Mouse (Mus musculus) brown adipose tissue, adult 24 weeks (tissue): ENCODE results near the gene Magt1. TPM values are rescaled to one million over a fixed set of nuclear protein-coding genes. Genes with fewer than 3 reads are reported as not detected.

Experiments used
- H3K27ac ChIP-seq: fragments of 200-500 bp; replicated peaks from 2 replicates; pipeline ENCODE4 v1.5.1; 2012; ENCODE audit warnings: low read depth, mild to moderate bottlenecking, low read length
- H3K4me1 ChIP-seq: fragments of 200-500 bp; 2 replicates; pipeline ENCODE4 v1.6.1; 2012; ENCODE audit warnings: low read length, mixed read lengths; ENCODE audit not compliant: control insufficient read depth, insufficient read depth, insufficient read length
- H3K4me3 ChIP-seq: fragments of 200-500 bp; 2 replicates; pipeline ENCODE4 v1.5.1; 2012; ENCODE audit warnings: low read depth, mild to moderate bottlenecking, low read length, moderate library complexity; ENCODE audit not compliant: insufficient read depth
- polyA plus RNA-seq: library from polyadenylated mRNA; stranded (reverse); fragments of >200 nt; gene quantifications from 2 replicates; pipeline ENCODE4 v1.2.4, GENCODE M21; 2012; ENCODE audit not compliant: missing spikeins, insufficient read depth, insufficient read length

Magt1 gene
- polyA plus RNA-seq: 30.4 and 33.4 TPM in 2 replicates

GRCm38 (mm10) chrX:106011465-106012159, at the start of gene Magt1:
Gene Magt1, minus strand, starts transcription at chrX:106011906.
- Histone ChIP-seq H3K27ac (peak within 1 kb of the TSS; percentile 93), H3K4me1 (peaks cover 3% of the 10 kb centered on the region; the same call in 1 of the 2 replicates), H3K4me3 (peak within 1 kb of the TSS; percentile 91)

- Histone ChIP-seq H3K4me3 (no peak overlapping the region), H3K4me1 (no peaks in the 10 kb centered on the region; the same call in 1 of the 2 replicates), H3K27ac (no peak overlapping the region)
Observed at GRCm38 (mm10) chrX:106048191-106048590, 36.5 kb upstream of the Magt1 start.

DNA sequence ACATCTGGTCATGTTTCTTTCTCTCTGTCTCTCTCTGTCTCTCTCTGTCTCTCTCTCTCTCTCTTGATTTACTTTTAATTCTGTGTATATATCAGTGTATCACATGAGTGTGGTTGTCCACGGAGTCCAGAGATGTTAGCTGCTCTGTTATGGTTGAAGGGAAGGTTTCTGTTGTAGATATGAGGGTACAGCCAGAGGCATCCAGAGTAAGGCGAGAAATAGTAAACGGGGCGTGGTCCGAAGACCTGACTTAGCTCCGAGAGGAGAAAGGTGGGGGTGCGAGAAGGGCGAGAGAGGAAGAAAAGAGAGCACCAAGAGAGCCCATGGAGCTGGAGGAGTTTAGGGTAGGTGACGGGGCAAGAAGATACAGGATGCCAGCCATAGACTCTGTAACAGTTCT, 34.2 kb upstream of the Magt1 start:
- H3K4me1 ChIP-seq: no peaks in the 10 kb centered on the region; the same call in 1 of the 2 replicates
- H3K27ac ChIP-seq: no peak overlapping the region
- no peak overlapping the region for H3K4me3 ChIP-seq

GRCm38 (mm10) chrX:106045455-106045854, 33.7 kb upstream of the Magt1 start:
- H3K27ac ChIP-seq: no peak overlapping the region
- H3K4me3 ChIP-seq: no peak overlapping the region

DNA sequence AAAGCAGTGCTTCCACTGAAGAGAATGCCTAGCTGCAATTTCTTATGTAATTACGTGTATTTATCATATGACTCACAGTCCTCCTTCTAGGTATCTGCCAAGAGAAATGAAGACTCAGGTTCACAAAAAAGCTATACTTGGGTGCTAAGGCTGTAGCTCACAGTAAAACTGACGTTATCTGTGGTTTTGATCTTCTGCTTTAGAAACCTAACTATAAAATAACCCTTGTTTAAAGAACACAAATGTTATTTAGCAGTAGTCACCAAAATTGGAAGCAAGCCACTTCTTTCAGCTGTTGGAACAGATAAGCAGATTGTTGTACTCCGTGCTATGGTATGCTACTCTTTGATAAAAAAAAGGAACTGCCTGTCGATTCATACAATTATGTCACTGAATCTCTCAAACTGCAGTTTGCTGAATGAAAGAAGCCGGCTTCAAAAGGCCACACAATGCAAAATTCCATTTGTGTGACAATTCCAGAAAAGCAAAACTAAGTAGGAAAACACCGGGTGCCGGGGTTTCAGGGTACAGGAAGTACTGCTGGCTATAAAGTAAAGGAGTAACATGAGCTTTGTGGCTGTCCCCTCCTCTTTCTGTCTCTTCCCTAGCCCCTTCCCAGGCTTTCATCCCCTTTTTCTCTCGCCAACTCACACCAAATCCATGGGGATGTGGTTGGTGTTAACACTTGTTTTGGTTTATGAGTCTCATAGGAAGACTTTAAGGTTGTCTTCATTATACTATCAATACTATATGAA, 32.3 kb upstream of the Magt1 start:
- H3K27ac ChIP-seq: no peak overlapping the region; the same call in 1 of the 2 replicates
- no peak overlapping the region for H3K4me3 ChIP-seq
- no peaks in the 10 kb centered on the region; the same call in 1 of the 2 replicates for H3K4me1 ChIP-seq

More at GRCm38 (mm10) chrX:106045455-106045854, 33.7 kb upstream of the Magt1 start:
- H3K4me1 ChIP-seq: no peaks in the 10 kb centered on the region; the same call in 1 of the 2 replicates

- Histone ChIP-seq H3K27ac (no peak overlapping the region), H3K4me3 (no peak overlapping the region), H3K4me1 (no peaks in the 10 kb centered on the region; the same call in 1 of the 2 replicates)
Observed at GRCm38 (mm10) chrX:106037185-106037752, 25.6 kb upstream of the Magt1 start.

DNA sequence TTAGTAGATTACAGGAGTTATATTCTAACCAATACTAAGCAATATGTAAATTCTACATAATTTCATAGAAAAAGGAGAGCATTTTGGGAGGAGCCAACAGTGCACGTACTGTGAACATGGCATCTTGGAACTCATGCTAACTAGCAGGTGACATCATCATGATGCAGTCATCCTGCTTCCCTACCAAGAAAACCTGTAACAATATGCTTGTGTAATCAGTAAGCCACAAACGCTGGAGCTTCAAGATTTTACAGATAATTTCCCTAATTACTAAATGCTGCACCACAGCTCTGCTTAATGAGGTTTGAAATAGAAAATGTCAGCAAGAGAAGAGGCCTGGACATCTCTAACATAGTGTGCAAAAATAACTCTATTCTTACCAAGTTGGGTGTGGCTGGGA, 24.0 kb upstream of the Magt1 start:
- Histone ChIP-seq H3K27ac (no peak overlapping the region), H3K4me3 (no peak overlapping the region), H3K4me1 (no peaks in the 10 kb centered on the region; the same call in 1 of the 2 replicates)

DNA sequence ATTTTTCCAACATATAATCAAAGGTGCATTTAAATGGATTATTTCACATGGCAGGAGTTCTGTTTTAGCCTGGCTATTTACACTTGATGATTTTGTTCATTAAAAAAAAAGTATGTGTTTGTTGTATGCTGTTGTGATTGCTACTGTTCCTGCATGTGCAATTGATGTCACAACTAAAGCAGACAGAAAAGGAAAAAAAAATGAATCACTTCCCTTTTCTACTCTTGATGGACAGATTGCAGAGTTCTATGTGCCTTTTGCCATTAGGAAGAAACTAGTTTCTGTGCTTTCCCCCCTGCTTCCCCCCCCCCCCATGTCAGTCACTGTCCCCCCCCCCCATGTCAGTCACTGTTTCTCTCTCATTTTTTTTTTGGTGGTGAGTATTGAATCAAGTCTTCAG, 19.4 kb upstream of the Magt1 start:
- Histone ChIP-seq H3K4me3 (no peak overlapping the region), H3K4me1 (no peaks in the 10 kb centered on the region), H3K27ac (no peak overlapping the region)

- no peaks in the 10 kb centered on the region for H3K4me1 ChIP-seq
- no peak overlapping the region for H3K27ac ChIP-seq
- H3K4me3 ChIP-seq: no peak overlapping the region
Observed at GRCm38 (mm10) chrX:106030176-106030575, 18.5 kb upstream of the Magt1 start.

DNA sequence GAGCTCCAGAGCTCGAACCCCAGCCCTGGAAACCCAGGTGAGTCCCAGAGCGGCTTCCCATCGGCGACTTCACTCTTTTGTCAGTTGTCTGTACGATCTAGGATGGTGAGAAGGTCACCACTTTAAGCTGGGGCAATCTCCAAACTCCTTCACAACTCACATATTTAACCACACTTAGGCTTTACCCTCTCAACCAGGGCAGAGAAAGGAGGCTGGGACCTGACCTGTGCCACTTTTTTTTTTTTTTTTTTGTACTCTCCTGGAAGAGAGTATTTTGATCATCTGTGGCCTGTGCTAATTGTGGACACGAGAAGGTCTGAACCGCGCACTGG, 15.6 kb upstream of the Magt1 start:
- Histone ChIP-seq H3K4me1 (no peaks in the 10 kb centered on the region), H3K4me3 (peak overlapping the region; percentile 81), H3K27ac (peak overlapping the region; percentile 63)

DNA sequence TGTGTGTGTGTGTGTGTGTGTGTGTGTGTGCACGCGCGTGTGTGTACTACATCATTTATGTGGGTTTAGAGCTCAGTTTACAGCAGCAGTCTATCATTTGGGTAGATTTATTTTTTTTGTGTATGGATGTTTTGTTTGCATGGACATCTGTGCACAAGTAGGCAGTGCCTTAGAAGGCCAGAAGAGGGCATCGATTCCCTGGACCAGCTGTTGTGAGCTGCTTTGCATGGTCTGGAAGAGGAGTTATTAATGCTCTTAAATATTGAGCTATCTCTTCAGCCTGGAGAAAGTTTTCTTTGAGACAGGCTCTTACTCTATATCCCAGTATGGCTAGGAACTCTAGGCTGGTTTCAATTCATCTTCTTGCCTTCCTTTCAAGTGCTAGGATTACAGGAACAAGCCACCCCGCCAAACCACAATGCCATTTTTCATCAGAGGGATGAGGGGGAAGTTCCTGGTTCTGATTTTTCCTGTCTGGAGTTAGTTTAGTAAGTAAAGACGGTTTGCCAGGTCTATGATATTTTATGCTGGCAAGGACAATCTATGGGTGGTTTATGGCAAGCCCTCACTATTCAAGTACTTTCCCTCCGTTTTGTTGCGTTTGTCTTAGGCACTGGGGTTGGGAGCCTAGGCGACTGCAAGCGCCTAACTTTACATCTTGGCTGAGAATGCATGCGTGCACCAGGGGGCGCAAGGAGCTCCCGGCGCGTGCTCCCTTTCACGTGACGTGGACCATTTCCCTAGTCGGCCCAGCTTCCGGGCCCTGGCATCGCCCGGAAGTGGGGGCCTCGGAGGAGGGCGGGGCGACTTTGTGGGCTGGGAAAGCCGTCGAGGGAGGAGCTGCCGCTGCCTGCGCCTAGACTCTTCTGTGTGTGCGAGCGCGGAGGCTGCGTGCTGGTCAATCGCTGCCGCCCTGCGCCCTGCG, 15.0 kb upstream of the Magt1 start, which contains the start of gene Atp7a:
TSS of gene Atp7a (plus strand) at position 859 of the 925 bp plus-strand sequence.
- H3K4me1 ChIP-seq: no peaks in the 10 kb centered on the region
- peak within 1 kb of the TSS; percentile 63 for H3K27ac ChIP-seq
- H3K4me3 ChIP-seq: peak within 1 kb of the TSS; percentile 81

DNA sequence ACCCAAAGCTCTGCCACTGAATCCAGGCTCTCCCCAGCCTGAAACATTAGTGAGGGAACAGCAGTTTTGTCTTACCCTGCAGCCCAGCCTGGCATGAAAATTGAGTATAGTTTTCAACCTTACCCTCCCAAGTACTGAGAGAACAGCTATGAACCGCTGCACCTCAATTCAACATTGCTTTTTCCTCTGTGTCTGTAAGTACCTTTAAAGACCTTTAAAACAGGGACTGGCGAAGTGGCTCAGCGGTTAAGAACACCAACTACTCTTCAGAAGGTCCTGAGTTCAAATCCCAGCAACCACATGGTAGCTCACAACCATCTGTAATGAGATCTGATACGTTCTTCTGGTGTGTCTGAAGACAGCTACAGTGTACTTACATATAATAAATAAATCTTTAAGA, 5.8 kb upstream of the Magt1 start:
- Histone ChIP-seq H3K27ac (peak overlapping the region; percentile 75), H3K4me1 (no peaks in the 10 kb centered on the region), H3K4me3 (peak overlapping the region; percentile 57)

GRCm38 (mm10) chrX:106017102-106017501, 5.4 kb upstream of the Magt1 start:
- Histone ChIP-seq H3K27ac (peak overlapping the region; percentile 75), H3K4me1 (peaks cover 3% of the 10 kb centered on the region; the same call in 1 of the 2 replicates), H3K4me3 (peak overlapping the region; percentile 57)

GRCm38 (mm10) chrX:106015571-106016322, 4.0 kb upstream of the Magt1 start, which contains the start of gene Cox7b:
Gene Cox7b, plus strand, starts transcription at chrX:106015700.
- H3K27ac ChIP-seq: peak within 1 kb of the TSS; percentile 98
- peaks cover 3% of the 10 kb centered on the region; the same call in 1 of the 2 replicates for H3K4me1 ChIP-seq
- peak within 1 kb of the TSS; percentile 99 for H3K4me3 ChIP-seq
